8 mouse cellular contexts compared by ENCODE assay signal in the genomic region with DNA sequence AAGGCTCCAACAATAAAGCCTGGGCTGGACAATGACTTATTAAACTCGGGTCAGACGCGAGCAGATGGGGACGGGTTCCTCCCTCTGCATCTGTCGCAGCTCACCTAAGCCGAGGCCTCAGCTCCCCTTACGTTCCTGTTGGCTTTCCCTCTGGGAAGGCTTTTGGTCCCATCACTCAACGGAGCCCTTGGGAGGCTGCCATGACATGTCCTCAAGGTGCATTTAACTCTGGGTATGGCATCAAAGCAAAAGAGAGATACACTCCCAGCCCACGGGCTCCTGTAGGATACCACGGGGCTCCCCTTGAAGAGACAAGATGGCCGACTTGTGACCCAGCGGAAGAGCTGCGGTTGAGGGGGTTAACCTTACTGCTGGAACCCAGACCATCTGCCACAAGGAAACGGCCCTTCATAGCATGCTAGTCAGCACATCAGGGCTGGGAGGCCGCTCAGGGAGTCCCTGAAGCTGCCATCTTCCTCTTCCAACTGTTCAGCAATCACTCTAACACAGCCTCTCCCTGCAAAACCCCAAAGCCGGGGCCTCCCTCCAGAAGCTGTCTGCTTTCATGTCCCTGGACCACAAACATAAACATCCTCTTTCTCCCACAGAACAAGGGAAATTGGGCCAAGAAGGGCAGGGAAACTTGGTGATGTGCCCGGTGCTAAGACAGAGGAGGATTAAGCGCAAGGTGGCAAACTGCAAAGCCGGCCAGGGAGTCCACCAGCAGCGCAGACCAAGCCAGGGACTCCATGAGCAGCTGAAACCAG. TPM values are rescaled to one million over a fixed set of nuclear protein-coding genes. Genes with fewer than 3 reads are reported as not detected.
DNase-seq lines count a peak whose midpoint lies in the region; ATAC-seq and TF ChIP-seq lines count a peak whose summit lies in the region.

No protein-coding gene starts in this region.

- ATAC-seq in cerebellum, adult (ENCODE audit: insufficient number of reproducible peaks, low FRiP score, low TSS enrichment), result no peak
- ATAC-seq in liver, postnatal 0 days, result no peak
- ATAC-seq in liver, embryonic 12.5 days, result no peak
- ATAC-seq in intestine, postnatal 0 days, result no peak

- no peaks in the 10 kb centered on the region for H3K9me3 ChIP-seq in liver, postnatal 0 days (ENCODE audit: low read length)
- H3K9me3 ChIP-seq in liver, embryonic 12.5 days (replicated peaks), result no peaks in the 10 kb centered on the region
- H3K9me3 ChIP-seq in intestine, postnatal 0 days (ENCODE audit: control insufficient read depth), result no peaks in the 10 kb centered on the region

- no peak overlapping the region for H3K4me2 ChIP-seq in liver, postnatal 0 days (ENCODE audit: low read depth, low read length)
- H3K4me2 ChIP-seq in liver, embryonic 12.5 days, result no peak overlapping the region
- no peak overlapping the region for H3K4me2 ChIP-seq in intestine, postnatal 0 days (replicated peaks; ENCODE audit: low read depth)

- no peaks in the 10 kb centered on the region for H3K36me3 ChIP-seq in liver, postnatal 0 days (replicated peaks; ENCODE audit: insufficient read depth, low read length)
- H3K36me3 ChIP-seq in liver, embryonic 12.5 days, result no peaks in the 10 kb centered on the region
- no peaks in the 10 kb centered on the region; the same call in 1 of the 2 replicates for H3K36me3 ChIP-seq in intestine, postnatal 0 days (ENCODE audit: control insufficient read depth, insufficient read depth)

- peaks cover 10% of the 10 kb centered on the region; the same call in 1 of the 2 replicates for H3K4me1 ChIP-seq in liver, postnatal 0 days (ENCODE audit: insufficient read depth)
- H3K4me1 ChIP-seq in liver, embryonic 12.5 days, result peaks cover 23% of the 10 kb centered on the region
- H3K4me1 ChIP-seq in intestine, postnatal 0 days (replicated peaks; ENCODE audit: control insufficient read depth, insufficient read depth, low read length), result no peaks in the 10 kb centered on the region

- H3K27ac ChIP-seq in liver, postnatal 0 days (ENCODE audit: low read depth), result no peak overlapping the region
- H3K27ac ChIP-seq in liver, embryonic 12.5 days, result no peak overlapping the region
- H3K27ac ChIP-seq in intestine, postnatal 0 days (ENCODE audit: low read depth, low read length), result peak overlapping the region; percentile 11; the same call in 1 of the 2 replicates

- TF ChIP-seq EP300 in liver, postnatal 0 days (IDR thresholded peaks at IDR 0.05; ENCODE audit: low read depth), result no peak

- no peak for TF ChIP-seq CTCF in liver, postnatal 0 days (IDR thresholded peaks at IDR 0.05; ENCODE audit: low read depth)
- TF ChIP-seq CTCF in intestine, postnatal 0 days (IDR thresholded peaks at IDR 0.05; ENCODE audit: low read depth), result no peak

- no peak overlapping the region for H3K4me3 ChIP-seq in liver, postnatal 0 days (ENCODE audit: low read depth, low read length)
- no peak overlapping the region for H3K4me3 ChIP-seq in liver, embryonic 12.5 days
- no peak overlapping the region for H3K4me3 ChIP-seq in intestine, postnatal 0 days (ENCODE audit: low read depth, low read length)

- WGBS in liver, postnatal 0 days (ENCODE audit: insufficient replicate concordance), result 71% methylated on average over 20 of the region's 20 CpGs
- WGBS in liver, embryonic 12.5 days (ENCODE audit: insufficient replicate concordance), result 73% methylated on average over 20 of the region's 20 CpGs
- 71% methylated on average over 20 of the region's 20 CpGs for WGBS in intestine, postnatal 0 days

- DNase-seq in cerebellum, adult 11-12 months, result peak; percentile 62
- DNase-seq in liver, postnatal 0 days, result peak; percentile 14
- DNase-seq in ovary, postnatal 36 days (ENCODE audit: low spot score), result peak; percentile 51
- no peak for DNase-seq in heart, postnatal 4 days
- no peak for DNase-seq in left cerebral cortex, adult 9 months (ENCODE audit: low spot score in 2 of 2)

- 0 out of 2 replicates have a peak, but pooled peaks cover 7% of the 10 kb centered on the region for H3K27me3 ChIP-seq in liver, postnatal 0 days (ENCODE audit: insufficient read depth, low read length)
- H3K27me3 ChIP-seq in liver, embryonic 12.5 days (replicated peaks), result peaks cover 28% of the 10 kb centered on the region
- H3K27me3 ChIP-seq in intestine, postnatal 0 days (replicated peaks; ENCODE audit: control insufficient read depth, insufficient read depth, low read length), result no peaks in the 10 kb centered on the region

- H3K9ac ChIP-seq in liver, postnatal 0 days (replicated peaks), result no peak overlapping the region
- H3K9ac ChIP-seq in liver, embryonic 12.5 days, result no peak overlapping the region
- no peak overlapping the region for H3K9ac ChIP-seq in intestine, postnatal 0 days (ENCODE audit: low read depth, low read length)

RNA-seq across cellular contexts. Expression of gene Tbc1d16, which starts 5.0 kb away (rescaled TPM):
- polyA plus RNA-seq in liver, postnatal 0 days (2015; fragmentation: Nextera tagmentation; extraction: Ambion mirVana), result 1.0 and 1.5 TPM in 2 replicates
- polyA plus RNA-seq in liver, embryonic 12.5 days (2016; fragmentation: Nextera tagmentation; extraction: Ambion mirVana), result 1.8 and 2.0 TPM in 2 replicates
- 3.8 and 4.5 TPM in 2 replicates for polyA plus RNA-seq in intestine, postnatal 0 days (2015; fragmentation: Nextera tagmentation; extraction: Ambion mirVana)
- 10 to 100 TPM; 60.5 to 63.4 TPM for total RNA-seq in heart, postnatal 4 days (2021)

RNA-seq across cellular contexts. Expression of gene Ccdc40, which starts 5.1 kb away (rescaled TPM):
- 0.89 and 0.95 TPM in 2 replicates for polyA plus RNA-seq in liver, postnatal 0 days (2015; fragmentation: Nextera tagmentation; extraction: Ambion mirVana)
- polyA plus RNA-seq in liver, embryonic 12.5 days (2016; fragmentation: Nextera tagmentation; extraction: Ambion mirVana), result 1.8 and 2.4 TPM in 2 replicates
- polyA plus RNA-seq in intestine, postnatal 0 days (2015; fragmentation: Nextera tagmentation; extraction: Ambion mirVana), result 1.5 and 1.8 TPM in 2 replicates
- total RNA-seq in heart, postnatal 4 days (2021), result 1 to 10 TPM in 1 of 2 experiments, under 1 TPM in 1; 0.27 to 1.4 TPM

RNA-seq across cellular contexts. Expression of gene Gaa, which starts 44.4 kb away (rescaled TPM):
- 28.6 and 29.0 TPM in 2 replicates for polyA plus RNA-seq in liver, postnatal 0 days (2015; fragmentation: Nextera tagmentation; extraction: Ambion mirVana)
- polyA plus RNA-seq in liver, embryonic 12.5 days (2016; fragmentation: Nextera tagmentation; extraction: Ambion mirVana), result 26.4 and 27.3 TPM in 2 replicates
- 71.6 and 79.0 TPM in 2 replicates for polyA plus RNA-seq in intestine, postnatal 0 days (2015; fragmentation: Nextera tagmentation; extraction: Ambion mirVana)
- total RNA-seq in heart, postnatal 4 days (2021), result 10 to 100 TPM; 52.1 to 53.2 TPM

Comparison
In these comparisons a context has a peak if more than half of its experiments do, and no peak if none do; other contexts are left out.
1. DNase-seq: peak in cerebellum, adult 11-12 months (single experiment), liver, postnatal 0 days (single experiment) and ovary, postnatal 36 days (single experiment); none in heart, postnatal 4 days (single experiment) and left cerebral cortex, adult 9 months (0 of 2).